Mouse (Mus musculus) forebrain, embryonic 15.5 days (tissue): ENCODE data around the gene Cacna1a. TPM values are rescaled to one million over a fixed set of nuclear protein-coding genes. Genes with fewer than 3 reads are reported as not detected.

Experiments used
- ATAC-seq: fragments of 200-750 bp; cut with Nextera tagmentation; replicated peaks from 2 replicates; pipeline ENCODE4 v1.8.0; 2017; ENCODE audit warnings: mild to moderate bottlenecking, moderate TSS enrichment, moderate library complexity
- H3K27ac ChIP-seq: fragments of 300-500 bp; sonication (generic); replicated peaks from 2 replicates; pipeline ENCODE4 v1.5.1; 2015; ENCODE audit warnings: mild to moderate bottlenecking, inconsistent platforms
- H3K27me3 ChIP-seq: fragments of 300-500 bp; sonication (generic); 2 replicates; pipeline ENCODE4 v1.6.1; 2015; ENCODE audit warnings: inconsistent platforms
- H3K36me3 ChIP-seq: fragments of 300-500 bp; sonication (generic); 2 replicates; pipeline ENCODE4 v1.6.1; 2015; ENCODE audit warnings: mild to moderate bottlenecking, inconsistent platforms
- H3K4me1 ChIP-seq: fragments of 300-500 bp; sonication (generic); 2 replicates; pipeline ENCODE4 v1.6.1; 2015; ENCODE audit warnings: inconsistent platforms
- H3K4me2 ChIP-seq: fragments of 300-500 bp; sonication (generic); replicated peaks from 2 replicates; pipeline ENCODE4 v1.6.1; 2015; ENCODE audit warnings: mild to moderate bottlenecking, inconsistent platforms
- H3K4me3 ChIP-seq: fragments of 300-500 bp; sonication (generic); 2 replicates; pipeline ENCODE4 v1.5.1; 2015; ENCODE audit warnings: mild to moderate bottlenecking, inconsistent platforms
- H3K9ac ChIP-seq: fragments of 300-500 bp; sonication (generic); replicated peaks from 2 replicates; pipeline ENCODE4 v1.6.1; 2015; ENCODE audit warnings: mild to moderate bottlenecking, inconsistent platforms
- H3K9me3 ChIP-seq: fragments of 300-500 bp; sonication (generic); 2 replicates; pipeline ENCODE4 v1.6.1; 2016; ENCODE audit warnings: inconsistent platforms
- whole genome bisulfite sequencing: fragments of 180-500 bp; shearing (Covaris S2); methylation state at CpG from one replicate; pipeline ENCODE4 v1.1.7; 2015; ENCODE audit warnings: mixed read lengths; 5-methylcytosine and 5-hydroxymethylcytosine counted together
- polyA plus RNA-seq: library from polyadenylated mRNA; unstranded; fragments of >200 nt; fragmentation: Nextera tagmentation; extraction: Ambion mirVana; gene quantifications from 2 replicates; pipeline ENCODE4 v1.2.1, GENCODE M21; 2015

Cacna1a gene
- polyA plus RNA-seq, 1 experiment from 2014 or later = 12.9 TPM

GRCm38 (mm10) chr8:84554301-84555027 lies 166.2 kb downstream of the Cacna1a start:
- peak overlapping the region; percentile 31 for H3K4me2 ChIP-seq
- 0 out of 2 replicates have a peak overlapping the region, but pooled peaks have one; percentile 17 for H3K9ac ChIP-seq
- no peak overlapping the region for H3K4me3 ChIP-seq
- peaks cover 23% of the 10 kb centered on the region for H3K4me1 ChIP-seq
- H3K36me3 ChIP-seq = peaks cover 5% of the 10 kb centered on the region; the same call in 1 of the 2 replicates
- H3K27ac ChIP-seq = peak overlapping the region; percentile 81
- WGBS = 26% methylated on average over 14 of the region's 14 CpGs
- ATAC-seq = peak; percentile 86
- no peaks in the 10 kb centered on the region for H3K9me3 ChIP-seq
- H3K27me3 ChIP-seq = peaks cover 31% of the 10 kb centered on the region

- no peak overlapping the region for H3K9ac ChIP-seq
- peaks cover 5% of the 10 kb centered on the region; the same call in 1 of the 2 replicates for H3K36me3 ChIP-seq
- no peak overlapping the region for H3K4me2 ChIP-seq
- peaks cover 23% of the 10 kb centered on the region for H3K4me1 ChIP-seq
- H3K27ac ChIP-seq = peak overlapping the region; percentile 81
- H3K27me3 ChIP-seq = peaks cover 38% of the 10 kb centered on the region
- ATAC-seq = no peak
- no peak overlapping the region for H3K4me3 ChIP-seq
- no peaks in the 10 kb centered on the region for H3K9me3 ChIP-seq
- 60% methylated on average over 7 of the region's 7 CpGs for WGBS
Observed at GRCm38 (mm10) chr8:84555269-84555668, 167.0 kb downstream of the Cacna1a start.

GRCm38 (mm10) chr8:84557936-84558335 lies 169.7 kb downstream of the Cacna1a start:
- ATAC-seq = no peak
- no peak overlapping the region for H3K4me2 ChIP-seq
- no peaks in the 10 kb centered on the region for H3K9me3 ChIP-seq
- WGBS = 68% methylated on average over 4 of the region's 4 CpGs
- no peak overlapping the region for H3K9ac ChIP-seq
- H3K4me3 ChIP-seq = no peak overlapping the region
- no peak overlapping the region for H3K27ac ChIP-seq
- H3K27me3 ChIP-seq = peaks cover 38% of the 10 kb centered on the region
- H3K4me1 ChIP-seq = peaks cover 23% of the 10 kb centered on the region
- H3K36me3 ChIP-seq = no peaks in the 10 kb centered on the region

- H3K4me3 ChIP-seq = peak overlapping the region; percentile 45
- H3K4me1 ChIP-seq = peaks cover 20% of the 10 kb centered on the region
- no peaks in the 10 kb centered on the region for H3K9me3 ChIP-seq
- peak overlapping the region; percentile 42 for H3K4me2 ChIP-seq
- no peaks in the 10 kb centered on the region for H3K36me3 ChIP-seq
- peak overlapping the region; percentile 28 for H3K9ac ChIP-seq
- ATAC-seq = no peak
- WGBS = 1% methylated on average over 82 of the region's 84 CpGs
- H3K27ac ChIP-seq = no peak overlapping the region
- H3K27me3 ChIP-seq = peaks cover 38% of the 10 kb centered on the region
Observed at GRCm38 (mm10) chr8:84559121-84559604, 170.9 kb downstream of the Cacna1a start.

GRCm38 (mm10) chr8:84561698-84562097 lies 173.5 kb downstream of the Cacna1a start:
- peaks cover 11% of the 10 kb centered on the region; the same call in 1 of the 2 replicates for H3K4me1 ChIP-seq
- H3K27ac ChIP-seq = no peak overlapping the region
- H3K9ac ChIP-seq = no peak overlapping the region
- no peak overlapping the region for H3K4me3 ChIP-seq
- H3K27me3 ChIP-seq = peaks cover 35% of the 10 kb centered on the region
- no peak for ATAC-seq
- 81% methylated on average over 4 of the region's 4 CpGs for WGBS
- no peaks in the 10 kb centered on the region for H3K36me3 ChIP-seq
- no peaks in the 10 kb centered on the region for H3K9me3 ChIP-seq
- H3K4me2 ChIP-seq = no peak overlapping the region

- no peaks in the 10 kb centered on the region for H3K9me3 ChIP-seq
- H3K27ac ChIP-seq = no peak overlapping the region
- 0 out of 2 replicates have a peak, but pooled peaks cover 3% of the 10 kb centered on the region for H3K36me3 ChIP-seq
- no peak overlapping the region for H3K4me2 ChIP-seq
- peaks cover 9% of the 10 kb centered on the region; the same call in 1 of the 2 replicates for H3K4me1 ChIP-seq
- ATAC-seq = peak; percentile 58
- no peak overlapping the region for H3K4me3 ChIP-seq
- H3K9ac ChIP-seq = no peak overlapping the region
- 71% methylated on average over 1 of the region's 1 CpGs for WGBS
- peaks cover 12% of the 10 kb centered on the region for H3K27me3 ChIP-seq
Observed at GRCm38 (mm10) chr8:84564042-84564441, 175.8 kb downstream of the Cacna1a start.

GRCm38 (mm10) chr8:84565577-84566360 lies 177.5 kb downstream of the Cacna1a start:
- 80% methylated on average over 25 of the region's 25 CpGs for WGBS
- no peak overlapping the region for H3K4me3 ChIP-seq
- H3K4me2 ChIP-seq = no peak overlapping the region
- no peak overlapping the region for H3K27ac ChIP-seq
- no peak for ATAC-seq
- no peaks in the 10 kb centered on the region for H3K9me3 ChIP-seq
- no peak overlapping the region for H3K9ac ChIP-seq
- H3K4me1 ChIP-seq = peaks cover 6% of the 10 kb centered on the region; the same call in 1 of the 2 replicates
- 0 out of 2 replicates have a peak, but pooled peaks cover 3% of the 10 kb centered on the region for H3K36me3 ChIP-seq
- H3K27me3 ChIP-seq = no peaks in the 10 kb centered on the region

- ATAC-seq = no peak
- Histone ChIP-seq H3K4me2 (no peak overlapping the region), H3K4me1 (peaks cover 6% of the 10 kb centered on the region; the same call in 1 of the 2 replicates), H3K27me3 (no peaks in the 10 kb centered on the region), H3K4me3 (no peak overlapping the region), H3K27ac (no peak overlapping the region), H3K36me3 (0 out of 2 replicates have a peak, but pooled peaks cover 6% of the 10 kb centered on the region), H3K9me3 (no peaks in the 10 kb centered on the region), H3K9ac (no peak overlapping the region)
- WGBS = 89% methylated on average over 12 of the region's 12 CpGs
Observed at GRCm38 (mm10) chr8:84566816-84567413, 178.7 kb downstream of the Cacna1a start.

- no peak for ATAC-seq
- Histone ChIP-seq H3K36me3 (0 out of 2 replicates have a peak, but pooled peaks cover 7% of the 10 kb centered on the region), H3K4me1 (peaks cover 6% of the 10 kb centered on the region; the same call in 1 of the 2 replicates), H3K27me3 (no peaks in the 10 kb centered on the region), H3K4me3 (no peak overlapping the region), H3K4me2 (no peak overlapping the region), H3K27ac (no peak overlapping the region), H3K9ac (no peak overlapping the region), H3K9me3 (no peaks in the 10 kb centered on the region)
- 79% methylated on average over 19 of the region's 19 CpGs for WGBS
Observed at GRCm38 (mm10) chr8:84567541-84567940, 179.3 kb downstream of the Cacna1a start.

GRCm38 (mm10) chr8:84568737-84569136 lies 180.5 kb downstream of the Cacna1a start:
- no peak for ATAC-seq
- H3K4me2 ChIP-seq = no peak overlapping the region
- H3K4me1 ChIP-seq = peaks cover 3% of the 10 kb centered on the region; the same call in 1 of the 2 replicates
- H3K9ac ChIP-seq = no peak overlapping the region
- WGBS = 87% methylated on average over 8 of the region's 8 CpGs
- H3K27me3 ChIP-seq = no peaks in the 10 kb centered on the region
- no peaks in the 10 kb centered on the region for H3K9me3 ChIP-seq
- H3K36me3 ChIP-seq = 0 out of 2 replicates have a peak, but pooled peaks cover 7% of the 10 kb centered on the region
- H3K4me3 ChIP-seq = no peak overlapping the region
- no peak overlapping the region for H3K27ac ChIP-seq

GRCm38 (mm10) chr8:84569921-84570673 lies 181.9 kb downstream of the Cacna1a start:
- H3K4me2 ChIP-seq = no peak overlapping the region
- no peak overlapping the region for H3K9ac ChIP-seq
- no peak overlapping the region for H3K4me3 ChIP-seq
- ATAC-seq = no peak
- H3K27me3 ChIP-seq = no peaks in the 10 kb centered on the region
- WGBS = 48% methylated on average over 25 of the region's 25 CpGs
- H3K4me1 ChIP-seq = no peaks in the 10 kb centered on the region
- H3K36me3 ChIP-seq = 0 out of 2 replicates have a peak, but pooled peaks cover 7% of the 10 kb centered on the region
- H3K27ac ChIP-seq = no peak overlapping the region
- no peaks in the 10 kb centered on the region for H3K9me3 ChIP-seq
